Mouse (Mus musculus): Measurements from ENCODE around the gene Csn1s2b. TPM values are rescaled to one million over a fixed set of nuclear protein-coding genes. Genes with fewer than 3 reads are reported as not detected.
"Not testable (repeated sequence)": the region's sequence is repeated elsewhere in the genome, so short reads cannot be mapped to it uniquely, and the experiment has no call there.

Csn1s2b gene
- 0.10 and 0.18 TPM in 2 replicates for polyA plus RNA-seq (2012; rRNA removed)
- polyA plus RNA-seq (2014; fragmentation: Nextera tagmentation; extraction: Ambion mirVana), result not detected in 2 replicates

DNA sequence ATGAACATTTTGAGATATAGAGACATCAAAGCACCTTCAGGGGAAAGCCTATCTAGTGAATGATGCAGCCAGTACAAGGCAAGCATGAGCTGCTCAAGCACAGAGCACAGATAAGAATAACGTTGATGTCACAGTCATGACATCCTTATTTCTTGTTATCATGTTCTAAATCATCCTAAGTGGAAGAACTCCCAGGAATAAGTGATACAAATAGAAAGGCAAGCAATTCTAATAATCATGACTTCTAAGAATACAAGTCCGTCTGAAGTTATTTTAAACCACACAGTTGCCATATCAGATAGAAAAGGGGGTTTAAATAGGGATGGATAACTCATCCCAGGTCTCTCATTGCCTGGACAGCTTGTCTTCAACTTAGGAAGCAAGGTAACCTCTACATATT, at the start of gene Csn1s2b:
Gene Csn1s2b, plus strand, starts transcription at position 301 of the 400 bp plus-strand sequence.
- H3K9me3 ChIP-seq (ENCODE audit: control insufficient read depth, low read length), result no peaks in the 10 kb centered on the region
- no peak for TF ChIP-seq POLR2A (IDR thresholded peaks at IDR 0.05; ENCODE audit: borderline replicate concordance, extremely low read depth, insufficient read depth, insufficient read length)
- H3K9ac ChIP-seq (ENCODE audit: low read depth, low read length, severe bottlenecking), result no peak within 1 kb of the TSS
- 66% methylated on average over 2 of the region's 2 CpGs for WGBS
- H3K27ac ChIP-seq (replicated peaks; ENCODE audit: low read depth, low read length), result no peak within 1 kb of the TSS
- H3K36me3 ChIP-seq (ENCODE audit: control insufficient read depth, insufficient read depth, low read length), result no peaks in the 10 kb centered on the region
- ATAC-seq (ENCODE audit: low FRiP score, low read depth) (no peak), DNase-seq (ENCODE audit: low spot score) (no peak)
- H3K4me1 ChIP-seq (ENCODE audit: control insufficient read depth, insufficient read depth, low read length), result no peaks in the 10 kb centered on the region
- H3K4me3 ChIP-seq (replicated peaks; ENCODE audit: low read length), result no peak within 1 kb of the TSS
- no peak within 1 kb of the TSS for H3K4me2 ChIP-seq (replicated peaks; ENCODE audit: low read depth, low read length, severe bottlenecking)
- no peaks in the 10 kb centered on the region for H3K27me3 ChIP-seq (ENCODE audit: control insufficient read depth, insufficient read depth, low read length)

DNA sequence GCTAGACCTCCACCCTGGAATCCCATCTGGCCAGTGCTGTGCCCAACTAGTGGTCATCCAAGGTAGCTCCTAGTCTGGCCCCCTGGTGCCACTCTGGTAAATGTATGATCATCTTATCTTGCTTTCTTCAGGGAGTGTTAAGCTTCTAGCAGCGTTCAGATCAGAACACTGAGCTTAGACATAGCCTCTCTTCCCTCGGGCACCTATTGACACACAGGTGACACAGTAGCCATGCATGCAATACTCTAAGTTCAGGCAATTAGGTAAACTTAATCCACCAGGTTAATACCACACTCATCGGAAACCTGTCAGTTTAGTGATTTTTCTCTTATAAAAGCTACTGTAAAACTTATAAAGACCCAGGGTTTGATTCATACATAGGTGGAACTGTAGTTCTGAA, 43.3 kb upstream of the Csn1s2b start:
- DNase-seq (ENCODE audit: low spot score) (no peak), ATAC-seq (ENCODE audit: low FRiP score, low read depth) (no peak)
- H3K4me1 ChIP-seq (ENCODE audit: control insufficient read depth, insufficient read depth, low read length), result no peaks in the 10 kb centered on the region
- TF ChIP-seq POLR2A (IDR thresholded peaks at IDR 0.05; ENCODE audit: borderline replicate concordance, extremely low read depth, insufficient read depth, insufficient read length), result no peak
- H3K27me3 ChIP-seq (ENCODE audit: control insufficient read depth, insufficient read depth, low read length), result no peaks in the 10 kb centered on the region
- H3K4me3 ChIP-seq (replicated peaks; ENCODE audit: low read length), result no peak overlapping the region
- WGBS, result 85% methylated on average over 3 of the region's 3 CpGs
- H3K36me3 ChIP-seq (ENCODE audit: control insufficient read depth, insufficient read depth, low read length), result no peaks in the 10 kb centered on the region
- no peak overlapping the region for H3K27ac ChIP-seq (replicated peaks; ENCODE audit: low read depth, low read length)
- H3K4me2 ChIP-seq (replicated peaks; ENCODE audit: low read depth, low read length, severe bottlenecking), result no peak overlapping the region
- H3K9ac ChIP-seq (ENCODE audit: low read depth, low read length, severe bottlenecking), result no peak overlapping the region
- H3K9me3 ChIP-seq (ENCODE audit: control insufficient read depth, low read length), result no peaks in the 10 kb centered on the region

DNA sequence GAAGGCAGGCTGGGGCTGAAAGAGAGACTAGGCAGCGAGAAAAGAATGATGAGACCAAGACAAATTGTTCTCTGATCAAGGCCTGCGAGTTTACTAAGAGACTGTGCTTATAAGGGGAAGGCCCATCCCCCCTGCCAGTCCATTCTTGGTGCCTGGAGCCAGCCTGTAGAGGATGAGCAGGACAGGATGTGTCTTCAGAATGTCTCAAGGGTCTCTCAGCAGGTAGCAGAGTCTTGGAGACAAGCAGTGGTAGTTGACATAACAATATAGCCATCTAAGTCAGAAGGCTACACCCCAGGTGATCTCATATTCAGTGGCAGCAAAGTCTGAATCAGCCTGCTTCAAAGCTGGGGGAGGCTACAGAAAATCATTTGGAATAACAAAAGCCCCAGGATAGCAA, 35.7 kb upstream of the Csn1s2b start:
- not testable (repeated sequence) for H3K9me3 ChIP-seq (ENCODE audit: control insufficient read depth, low read length); H3K4me3 ChIP-seq (replicated peaks; ENCODE audit: low read length); DNase-seq (ENCODE audit: low spot score); H3K9ac ChIP-seq (ENCODE audit: low read depth, low read length, severe bottlenecking); H3K4me1 ChIP-seq (ENCODE audit: control insufficient read depth, insufficient read depth, low read length); H3K4me2 ChIP-seq (replicated peaks; ENCODE audit: low read depth, low read length, severe bottlenecking); H3K27ac ChIP-seq (replicated peaks; ENCODE audit: low read depth, low read length); ATAC-seq (ENCODE audit: low FRiP score, low read depth); H3K36me3 ChIP-seq (ENCODE audit: control insufficient read depth, insufficient read depth, low read length); H3K27me3 ChIP-seq (ENCODE audit: control insufficient read depth, insufficient read depth, low read length)
- WGBS, result 39% methylated on average over 2 of the region's 2 CpGs

DNA sequence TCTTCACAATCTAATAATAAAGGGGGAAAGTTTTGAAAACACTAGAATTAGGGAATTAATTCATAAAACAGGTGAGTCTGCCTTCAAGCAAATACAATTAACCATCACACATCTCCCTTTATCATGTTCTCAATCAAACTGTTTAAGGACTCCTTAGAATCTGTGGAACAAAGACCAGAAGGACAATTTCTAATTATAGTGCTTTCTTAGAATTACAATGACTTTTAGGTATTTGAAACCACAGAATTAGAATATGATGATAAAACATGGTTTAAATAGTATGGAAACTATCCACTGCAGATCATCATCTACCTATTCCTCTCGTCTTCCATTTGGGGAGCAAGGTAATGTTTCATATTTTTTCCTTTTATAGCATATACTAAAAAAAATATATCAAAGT, 33.6 kb upstream of the Csn1s2b start, which contains the start of gene Csn1s2a:
Gene Csn1s2a, plus strand, starts transcription at position 301 of the 400 bp plus-strand sequence.
- Histone ChIP-seq H3K4me3 (replicated peaks; ENCODE audit: low read length) (no peak within 1 kb of the TSS), H3K27ac (replicated peaks; ENCODE audit: low read depth, low read length) (no peak within 1 kb of the TSS), H3K4me1 (ENCODE audit: control insufficient read depth, insufficient read depth, low read length) (no peaks in the 10 kb centered on the region), H3K4me2 (replicated peaks; ENCODE audit: low read depth, low read length, severe bottlenecking) (no peak within 1 kb of the TSS), H3K36me3 (ENCODE audit: control insufficient read depth, insufficient read depth, low read length) (no peaks in the 10 kb centered on the region), H3K9me3 (ENCODE audit: control insufficient read depth, low read length) (no peaks in the 10 kb centered on the region), H3K27me3 (ENCODE audit: control insufficient read depth, insufficient read depth, low read length) (no peaks in the 10 kb centered on the region), H3K9ac (ENCODE audit: low read depth, low read length, severe bottlenecking) (no peak within 1 kb of the TSS)
- no peak for DNase-seq (ENCODE audit: low spot score)
- WGBS, result 64% methylated on average over 1 of the region's 1 CpGs
- no peak for ATAC-seq (ENCODE audit: low FRiP score, low read depth)
- no peak for TF ChIP-seq POLR2A (IDR thresholded peaks at IDR 0.05; ENCODE audit: borderline replicate concordance, extremely low read depth, insufficient read depth, insufficient read length)

DNA sequence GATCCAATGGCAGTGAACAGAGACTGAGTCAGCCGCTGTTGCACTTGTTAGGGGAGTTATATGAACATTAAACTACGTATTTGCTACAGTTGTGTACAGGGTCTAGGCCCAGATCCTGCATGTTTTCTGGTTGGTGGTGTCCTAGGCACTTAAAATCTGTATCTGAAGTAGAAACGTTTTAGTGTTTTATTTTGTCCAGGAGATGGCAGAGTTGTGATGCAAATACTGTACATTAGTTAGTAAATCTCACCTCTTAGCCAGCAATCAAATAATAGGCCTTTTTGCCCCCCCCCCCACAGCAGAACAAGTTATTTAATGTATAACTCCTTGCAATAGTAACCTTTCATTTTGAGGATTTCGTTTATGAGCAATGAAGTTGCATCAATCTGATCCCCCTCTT, 25.2 kb upstream of the Csn1s2b start:
- Histone ChIP-seq H3K9me3 (ENCODE audit: control insufficient read depth, low read length) (no peaks in the 10 kb centered on the region), H3K4me1 (ENCODE audit: control insufficient read depth, insufficient read depth, low read length) (no peaks in the 10 kb centered on the region), H3K27me3 (ENCODE audit: control insufficient read depth, insufficient read depth, low read length) (no peaks in the 10 kb centered on the region), H3K27ac (replicated peaks; ENCODE audit: low read depth, low read length) (no peak overlapping the region), H3K9ac (ENCODE audit: low read depth, low read length, severe bottlenecking) (no peak overlapping the region), H3K4me3 (replicated peaks; ENCODE audit: low read length) (no peak overlapping the region), H3K4me2 (replicated peaks; ENCODE audit: low read depth, low read length, severe bottlenecking) (no peak overlapping the region), H3K36me3 (ENCODE audit: control insufficient read depth, insufficient read depth, low read length) (no peaks in the 10 kb centered on the region)
- ATAC-seq (ENCODE audit: low FRiP score, low read depth), result no peak
- DNase-seq (ENCODE audit: low spot score), result no peak
- 57% methylated on average over 4 of the region's 4 CpGs for WGBS
- TF ChIP-seq POLR2A (IDR thresholded peaks at IDR 0.05; ENCODE audit: borderline replicate concordance, extremely low read depth, insufficient read depth, insufficient read length), result no peak

DNA sequence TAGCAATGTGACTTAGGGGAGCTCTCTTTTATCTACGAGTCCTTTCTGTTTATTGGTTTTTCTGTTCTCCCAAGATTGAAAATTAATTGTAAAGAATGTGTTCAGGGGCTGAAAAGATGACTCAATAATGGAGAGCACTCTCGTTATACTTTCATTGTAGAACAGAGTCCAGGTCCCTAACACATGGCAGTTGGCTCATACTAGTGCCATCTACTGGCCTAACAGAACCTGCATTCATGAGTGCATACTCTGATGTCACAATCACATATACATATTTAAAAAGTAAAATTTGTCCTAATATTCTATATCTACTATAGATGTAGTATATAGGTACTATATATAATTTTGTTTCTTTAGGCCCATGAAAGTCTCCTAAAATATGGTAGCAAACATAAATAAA, 1.4 kb downstream of the Csn1s2b start:
- Histone ChIP-seq H3K4me1 (ENCODE audit: control insufficient read depth, insufficient read depth, low read length) (no peaks in the 10 kb centered on the region), H3K27ac (replicated peaks; ENCODE audit: low read depth, low read length) (no peak overlapping the region), H3K4me2 (replicated peaks; ENCODE audit: low read depth, low read length, severe bottlenecking) (no peak overlapping the region), H3K27me3 (ENCODE audit: control insufficient read depth, insufficient read depth, low read length) (no peaks in the 10 kb centered on the region), H3K9ac (ENCODE audit: low read depth, low read length, severe bottlenecking) (no peak overlapping the region), H3K36me3 (ENCODE audit: control insufficient read depth, insufficient read depth, low read length) (no peaks in the 10 kb centered on the region), H3K9me3 (ENCODE audit: control insufficient read depth, low read length) (no peaks in the 10 kb centered on the region), H3K4me3 (replicated peaks; ENCODE audit: low read length) (no peak overlapping the region)
- 59% methylated on average over 2 of the region's 2 CpGs for whole genome bisulfite sequencing
- ATAC-seq (ENCODE audit: low FRiP score, low read depth), result no peak
- no peak for DNase-seq (ENCODE audit: low spot score)
- TF ChIP-seq POLR2A (IDR thresholded peaks at IDR 0.05; ENCODE audit: borderline replicate concordance, extremely low read depth, insufficient read depth, insufficient read length), result no peak
